Mouse (Mus musculus) MEL (cell line): ENCODE results near the gene Gm26938.

ENCODE experiments used
- CTCF ChIP-seq, 3 experiments: IDR thresholded peaks in 2 of 3; conservative IDR thresholded peaks in 1 of 3; 2 replicates each; pipeline ENCODE4 v1.5.1; 2011 to 2012; ENCODE audit warnings: low read length in 3 of 3, low read depth in 2 of 3, mild to moderate bottlenecking in 2 of 3, improper control_type of control experiment in 1 of 3, inconsistent platforms in 1 of 3, mixed read lengths in 1 of 3, moderate library complexity in 1 of 3; ENCODE audit not compliant: control insufficient read depth in 1 of 3, insufficient read depth in 1 of 3, poor library complexity in 1 of 3, severe bottlenecking in 1 of 3
- GABPA ChIP-seq: IDR thresholded peaks from 2 replicates; pipeline ENCODE4 v1.6.1; 2012; ENCODE audit warnings: low read depth, mild to moderate bottlenecking, inconsistent platforms, low read length, improper control_type of control experiment, moderate library complexity
- MYB ChIP-seq: IDR thresholded peaks from 2 replicates; pipeline ENCODE4 v1.6.1; 2011; ENCODE audit warnings: mild to moderate bottlenecking, low read depth, low read length, improper control_type of control experiment
- NELFE ChIP-seq: IDR thresholded peaks from 2 replicates; pipeline ENCODE4 v1.6.1; 2011; ENCODE audit warnings: low read depth, low read length, improper control_type of control experiment
- NRF1 ChIP-seq: IDR thresholded peaks from 2 replicates; pipeline ENCODE4 v1.6.1; 2014; ENCODE audit warnings: low read depth, mild to moderate bottlenecking, inconsistent platforms, low read length, improper control_type of control experiment, moderate library complexity; ENCODE audit not compliant: poor library complexity, insufficient read depth, severe bottlenecking
- POLR2A ChIP-seq, 2 experiments: IDR thresholded peaks; 2 replicates each; pipeline ENCODE4 v1.6.1; 2011 to 2012; ENCODE audit warnings: low read length in 2 of 2, mild to moderate bottlenecking in 2 of 2, control low read depth in 1 of 2, improper control_type of control experiment in 1 of 2, low read depth in 1 of 2, moderate library complexity in 1 of 2; ENCODE audit not compliant: control insufficient read depth in 1 of 2, insufficient read depth in 1 of 2, poor library complexity in 1 of 2
- SIN3A ChIP-seq: IDR thresholded peaks from 2 replicates; pipeline ENCODE4 v1.6.1; 2012; ENCODE audit warnings: low read length, improper control_type of control experiment, inconsistent platforms
- SMC3 ChIP-seq: IDR thresholded peaks from 2 replicates; pipeline ENCODE4 v1.6.1; 2011; ENCODE audit warnings: low read depth, low read length, improper control_type of control experiment
- ZKSCAN1 ChIP-seq: IDR thresholded peaks from 2 replicates; pipeline ENCODE4 v1.6.1; 2012; ENCODE audit warnings: low read depth, mild to moderate bottlenecking, inconsistent platforms, low read length, improper control_type of control experiment, moderate library complexity

DNA sequence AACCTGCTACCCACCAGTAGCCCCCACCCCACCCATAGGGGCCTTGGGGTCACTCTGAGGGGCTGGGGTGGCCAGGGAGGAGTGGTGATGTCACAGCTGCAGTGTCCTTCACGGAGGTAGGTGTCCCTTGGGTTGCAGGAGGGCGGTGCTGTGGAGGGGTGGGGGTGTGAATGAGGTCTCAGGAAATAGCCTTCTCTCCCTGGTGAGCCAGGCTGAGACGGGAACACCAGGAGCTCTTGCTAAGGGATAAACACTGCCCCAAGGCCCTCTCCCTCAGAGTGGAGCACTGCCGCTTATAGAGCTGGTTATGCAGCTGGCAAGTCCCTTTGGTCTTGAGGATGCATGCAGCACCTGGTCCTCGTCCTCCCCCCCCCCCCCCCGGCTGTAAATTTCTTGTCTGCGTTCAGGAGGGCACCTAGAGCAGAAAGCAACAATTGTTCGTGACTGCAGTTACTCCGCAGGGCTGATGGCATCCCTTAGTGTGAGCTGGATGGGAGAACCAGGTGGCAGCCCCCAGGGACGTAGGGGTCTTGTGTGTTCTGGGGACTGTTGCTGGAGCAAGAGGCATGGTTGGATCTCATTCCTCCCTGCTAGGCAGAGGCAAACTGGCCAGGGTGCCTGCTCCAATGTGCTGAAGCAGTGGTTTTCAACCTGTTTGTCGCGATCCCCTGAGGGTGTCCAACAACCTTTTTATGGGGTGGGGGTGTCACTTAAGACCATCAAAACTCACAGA, 27.9 kb downstream of the Gm26938 start:
- TF ChIP-seq SMC3 (no peak), SIN3A (no peak), MYB (no peak), CTCF (IDR thresholded peaks at IDR 0.05 in 2 of 3, conservative IDR thresholded peaks at IDR 0.05 in 1 of 3; ENCODE audit: control insufficient read depth in 1 of 3, insufficient read depth in 1 of 3, low read depth in 2 of 3, low read length in 3 of 3, poor library complexity in 1 of 3, severe bottlenecking in 1 of 3) (no peak), GABPA (no peak), ZKSCAN1 (no peak), NRF1 (no peak), POLR2A (IDR thresholded peaks at IDR 0.05; ENCODE audit: control insufficient read depth in 1 of 2, insufficient read depth in 1 of 2, low read depth in 1 of 2, low read length in 2 of 2, poor library complexity in 1 of 2) (no peak), NELFE (no peak)
